Mouse (Mus musculus) right cerebral cortex, postnatal 10 days (tissue): ENCODE measurements at regions not wholly inside any gene's neighbourhood (a gene's known extent, or its start where the extent isn't known, plus 50 kb on each side); places are given as distances from the start of the nearest gene placed in this dataset.

Experiments
- DNase-seq, 2 experiments: peaks; one replicate each; pipeline ENCODE4 v3.0.0; 2021; ENCODE audit warnings: low spot score in 2 of 2

DNA sequence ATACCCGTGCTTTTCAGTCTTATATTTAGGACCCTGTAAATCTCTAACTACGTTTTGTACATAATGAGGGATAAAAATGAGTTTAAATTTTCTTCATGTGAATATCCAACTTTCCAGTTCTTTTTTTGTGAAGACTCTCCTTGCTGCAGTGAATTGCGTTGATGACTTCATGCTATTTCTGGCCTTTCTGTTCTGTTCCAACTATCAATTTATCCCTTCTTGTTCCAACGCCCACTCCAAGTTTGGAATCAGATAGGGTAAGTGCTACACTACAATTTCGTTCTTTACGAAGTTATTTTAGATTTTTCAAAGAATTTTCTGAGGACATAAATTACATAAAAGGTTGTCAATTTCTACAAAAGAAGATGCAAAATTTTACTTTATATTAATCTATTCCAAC is 1481.7 kb upstream of the Jmjd1c start:
- DNase-seq, result peak in 1 of 2 experiments; percentile 36
